Mouse (Mus musculus) limb, embryonic 13.5 days (tissue): Measurements from ENCODE around the gene Klf13. TPM values are rescaled to one million over a fixed set of nuclear protein-coding genes. Genes with fewer than 3 reads are reported as not detected.

Source experiments
- ATAC-seq: fragments of 200-750 bp; cut with Nextera tagmentation; 2 replicates; pipeline ENCODE4 v1.8.0; 2017; ENCODE audit warnings: low read depth, moderate number of reproducible peaks, moderate TSS enrichment; ENCODE audit not compliant: low FRiP score
- H3K27ac ChIP-seq: fragments of 300-500 bp; sonication (generic); 2 replicates; pipeline ENCODE4 v1.5.1; 2015; ENCODE audit warnings: inconsistent platforms, mild to moderate bottlenecking, moderate library complexity
- H3K27me3 ChIP-seq: fragments of 300-500 bp; sonication (generic); 2 replicates; pipeline ENCODE4 v1.6.1; 2015; ENCODE audit warnings: mild to moderate bottlenecking, inconsistent platforms
- H3K36me3 ChIP-seq: fragments of 300-500 bp; sonication (generic); 2 replicates; pipeline ENCODE4 v1.6.1; 2015; ENCODE audit warnings: inconsistent platforms, mild to moderate bottlenecking, moderate library complexity
- H3K4me1 ChIP-seq: fragments of 300-500 bp; sonication (generic); 2 replicates; pipeline ENCODE4 v1.6.1; 2015; ENCODE audit warnings: inconsistent platforms
- H3K4me2 ChIP-seq: fragments of 300-500 bp; sonication (generic); replicated peaks from 2 replicates; pipeline ENCODE4 v1.6.1; 2015; ENCODE audit warnings: inconsistent platforms, mild to moderate bottlenecking, moderate library complexity
- H3K4me3 ChIP-seq: fragments of 300-500 bp; sonication (generic); 2 replicates; pipeline ENCODE4 v1.5.1; 2015; ENCODE audit warnings: moderate library complexity, mild to moderate bottlenecking, inconsistent platforms
- H3K9ac ChIP-seq: fragments of 300-500 bp; sonication (generic); 2 replicates; pipeline ENCODE4 v1.6.1; 2015; ENCODE audit warnings: mild to moderate bottlenecking, inconsistent platforms
- H3K9me3 ChIP-seq: fragments of 300-500 bp; sonication (generic); 2 replicates; pipeline ENCODE4 v1.6.1; 2016; ENCODE audit warnings: inconsistent platforms
- WGBS: fragments of 180-500 bp; shearing (Covaris S2); methylation state at CpG from one replicate; pipeline ENCODE4 v1.1.7; 2015; 5-methylcytosine and 5-hydroxymethylcytosine counted together
- polyA plus RNA-seq: library from polyadenylated mRNA; unstranded; fragments of >200 nt; fragmentation: Nextera tagmentation; extraction: Ambion mirVana; gene quantifications from 2 replicates; pipeline ENCODE4 v1.2.1, GENCODE M21; 2015

Gene Klf13
- polyA plus RNA-seq, 1 experiment from 2014 or later: 20.9 TPM

DNA sequence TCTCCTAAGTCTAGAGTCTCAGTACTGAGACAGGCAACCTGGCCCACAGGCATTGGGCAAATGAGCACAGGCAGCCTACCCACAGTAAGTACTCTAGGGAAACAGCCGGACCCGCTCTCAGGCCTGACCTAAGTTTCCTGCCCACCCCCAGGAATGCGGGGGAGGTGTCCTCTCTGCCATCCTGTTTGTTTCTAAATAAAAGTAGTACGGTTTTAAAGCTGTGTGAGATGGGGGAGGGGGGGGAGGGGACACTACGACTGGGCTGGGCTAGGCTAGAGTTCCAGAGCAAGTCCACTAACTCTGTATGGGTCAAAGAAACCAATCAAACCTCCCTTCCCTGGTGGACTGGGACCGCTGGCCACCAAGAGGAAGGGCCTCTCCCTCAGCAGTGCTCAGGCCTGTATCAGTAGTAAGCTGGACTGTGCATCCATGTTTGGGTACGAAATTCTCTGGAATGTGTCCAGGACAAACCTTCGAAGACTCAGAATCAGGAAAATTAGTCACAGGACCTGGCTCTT, 51.6 kb downstream of the Klf13 start:
- no peak overlapping the region for H3K4me2 ChIP-seq
- H3K9ac ChIP-seq: no peak overlapping the region
- WGBS: 59% methylated on average over 8 of the region's 8 CpGs
- peaks cover 11% of the 10 kb centered on the region for H3K36me3 ChIP-seq
- no peak overlapping the region for H3K4me3 ChIP-seq
- no peaks in the 10 kb centered on the region for H3K27me3 ChIP-seq
- H3K4me1 ChIP-seq: 0 out of 2 replicates have a peak, but pooled peaks cover 3% of the 10 kb centered on the region
- no peak overlapping the region for H3K27ac ChIP-seq
- no peaks in the 10 kb centered on the region for H3K9me3 ChIP-seq
- ATAC-seq: 0 out of 2 replicates have a peak, but pooled peaks have one; percentile 18

DNA sequence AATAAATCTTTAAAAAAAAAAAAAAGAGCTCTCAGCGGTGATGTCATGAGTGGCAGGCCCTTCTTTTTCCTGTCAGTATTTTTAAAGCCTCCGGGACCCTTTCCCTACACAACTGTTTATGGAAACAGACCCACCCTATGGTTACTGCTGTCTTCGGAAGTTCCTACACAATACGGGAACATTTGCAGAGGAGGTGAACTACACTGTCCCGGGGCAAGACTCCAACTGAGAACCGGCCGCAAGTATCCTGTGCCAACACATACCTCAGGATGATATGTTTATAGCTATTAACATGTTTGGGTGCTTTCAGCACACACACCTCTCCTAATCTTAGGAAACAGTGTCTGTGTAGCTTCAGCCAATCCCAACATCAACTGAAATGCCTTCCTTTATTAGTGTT, 53.7 kb downstream of the Klf13 start:
- Histone ChIP-seq H3K27me3 (no peaks in the 10 kb centered on the region), H3K4me2 (no peak overlapping the region), H3K9ac (no peak overlapping the region), H3K27ac (no peak overlapping the region), H3K4me3 (no peak overlapping the region), H3K36me3 (peaks cover 2% of the 10 kb centered on the region; the same call in 1 of the 2 replicates), H3K9me3 (no peaks in the 10 kb centered on the region), H3K4me1 (0 out of 2 replicates have a peak, but pooled peaks cover 3% of the 10 kb centered on the region)
- 86% methylated on average over 7 of the region's 7 CpGs for WGBS
- no peak for ATAC-seq

DNA sequence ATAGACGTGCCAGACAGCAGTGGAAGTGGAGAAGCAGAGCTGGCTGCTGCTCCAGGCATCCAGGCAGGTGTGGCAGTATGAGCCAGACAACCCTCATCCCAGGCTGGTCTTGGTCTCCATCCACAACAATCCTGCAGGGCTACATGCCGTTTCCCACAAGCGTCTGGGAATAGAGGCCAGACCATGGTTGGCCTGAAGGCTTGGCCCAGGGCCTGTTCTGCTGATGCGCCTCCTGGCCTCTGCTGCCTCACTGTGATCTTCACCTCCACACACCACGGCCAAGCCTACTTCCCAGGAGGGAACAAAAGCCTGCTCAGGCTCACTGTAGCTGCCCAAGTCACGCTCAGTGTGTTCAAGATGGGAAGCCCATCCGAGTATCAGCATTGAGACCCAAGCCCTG, 56.0 kb downstream of the Klf13 start:
- no peak for ATAC-seq
- 80% methylated on average over 7 of the region's 7 CpGs for WGBS
- H3K36me3 ChIP-seq: no peaks in the 10 kb centered on the region
- H3K9me3 ChIP-seq: no peaks in the 10 kb centered on the region
- H3K4me1 ChIP-seq: no peaks in the 10 kb centered on the region
- H3K27ac ChIP-seq: no peak overlapping the region
- no peaks in the 10 kb centered on the region for H3K27me3 ChIP-seq
- H3K4me2 ChIP-seq: no peak overlapping the region
- H3K4me3 ChIP-seq: no peak overlapping the region
- no peak overlapping the region for H3K9ac ChIP-seq

DNA sequence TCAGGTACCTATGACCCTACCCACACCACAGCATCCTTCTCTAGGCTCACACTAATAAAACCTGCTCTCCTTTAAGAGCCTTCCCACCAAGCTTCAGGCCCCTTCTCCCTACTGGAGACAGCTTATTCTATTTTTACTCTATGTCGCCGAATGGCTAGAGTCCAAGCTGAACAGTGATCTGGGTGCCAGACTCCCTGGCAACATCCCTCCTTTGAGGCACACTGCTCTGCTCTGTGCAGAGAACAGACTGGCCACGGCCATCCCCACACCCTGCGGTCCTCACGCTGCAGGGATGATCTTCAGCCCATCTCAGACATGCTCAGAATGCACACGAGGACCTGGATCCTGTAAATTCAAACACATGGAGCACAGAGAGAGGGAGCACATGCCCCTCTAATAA, 59.1 kb downstream of the Klf13 start:
- Histone ChIP-seq H3K9ac (no peak overlapping the region), H3K4me2 (no peak overlapping the region), H3K36me3 (no peaks in the 10 kb centered on the region), H3K4me1 (peaks cover 11% of the 10 kb centered on the region), H3K9me3 (no peaks in the 10 kb centered on the region), H3K27ac (no peak overlapping the region), H3K4me3 (no peak overlapping the region), H3K27me3 (no peaks in the 10 kb centered on the region)
- ATAC-seq: no peak
- 78% methylated on average over 6 of the region's 6 CpGs for WGBS

DNA sequence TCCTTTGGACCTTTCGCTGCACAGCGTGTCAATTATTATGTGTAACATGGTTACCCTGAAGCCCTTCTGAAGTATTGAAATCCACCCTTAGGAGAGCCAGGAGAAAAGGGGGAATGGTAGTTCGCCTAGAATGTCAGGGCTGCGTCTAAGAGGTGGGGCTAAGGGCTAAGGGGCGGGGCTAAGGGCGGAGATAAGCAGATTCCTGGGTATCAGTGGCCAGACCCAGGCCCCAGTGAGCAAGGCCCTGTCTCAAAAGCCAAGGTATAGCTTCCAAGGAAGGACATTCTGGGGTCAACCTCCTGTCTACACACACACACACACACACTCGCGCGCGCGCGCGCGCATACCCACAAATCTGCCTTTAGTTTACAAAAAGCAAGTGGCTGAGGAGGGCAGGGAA, 61.1 kb downstream of the Klf13 start:
- no peak overlapping the region for H3K4me3 ChIP-seq
- no peak for ATAC-seq
- no peak overlapping the region for H3K9ac ChIP-seq
- H3K27ac ChIP-seq: no peak overlapping the region
- no peaks in the 10 kb centered on the region for H3K27me3 ChIP-seq
- WGBS: 32% methylated on average over 14 of the region's 14 CpGs
- peaks cover 15% of the 10 kb centered on the region for H3K4me1 ChIP-seq
- H3K4me2 ChIP-seq: no peak overlapping the region
- H3K36me3 ChIP-seq: no peaks in the 10 kb centered on the region
- no peaks in the 10 kb centered on the region for H3K9me3 ChIP-seq

DNA sequence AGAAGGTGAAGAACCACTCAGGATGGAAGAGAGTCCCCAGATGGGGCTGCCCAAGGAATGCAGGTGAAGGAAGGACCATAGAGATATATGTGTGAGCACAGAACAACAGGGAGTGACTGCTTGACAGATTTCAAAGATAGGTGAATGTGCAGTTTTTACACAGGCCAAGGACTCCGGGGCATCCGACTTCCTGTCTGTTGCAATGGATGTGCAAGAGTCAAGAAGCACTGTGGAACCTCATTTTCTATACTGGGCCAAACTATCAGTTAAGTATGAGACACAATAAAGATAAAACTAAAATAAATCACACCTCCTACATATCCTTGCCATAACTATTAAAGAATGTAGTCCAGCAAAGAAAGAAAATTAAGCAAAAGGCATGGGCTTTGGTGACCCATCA, 62.1 kb downstream of the Klf13 start:
- ATAC-seq: no peak
- H3K4me2 ChIP-seq: no peak overlapping the region
- H3K4me3 ChIP-seq: no peak overlapping the region
- peaks cover 15% of the 10 kb centered on the region for H3K4me1 ChIP-seq
- H3K9ac ChIP-seq: no peak overlapping the region
- H3K9me3 ChIP-seq: no peaks in the 10 kb centered on the region
- 79% methylated on average over 2 of the region's 2 CpGs for WGBS
- H3K27ac ChIP-seq: no peak overlapping the region
- no peaks in the 10 kb centered on the region for H3K36me3 ChIP-seq
- H3K27me3 ChIP-seq: no peaks in the 10 kb centered on the region

DNA sequence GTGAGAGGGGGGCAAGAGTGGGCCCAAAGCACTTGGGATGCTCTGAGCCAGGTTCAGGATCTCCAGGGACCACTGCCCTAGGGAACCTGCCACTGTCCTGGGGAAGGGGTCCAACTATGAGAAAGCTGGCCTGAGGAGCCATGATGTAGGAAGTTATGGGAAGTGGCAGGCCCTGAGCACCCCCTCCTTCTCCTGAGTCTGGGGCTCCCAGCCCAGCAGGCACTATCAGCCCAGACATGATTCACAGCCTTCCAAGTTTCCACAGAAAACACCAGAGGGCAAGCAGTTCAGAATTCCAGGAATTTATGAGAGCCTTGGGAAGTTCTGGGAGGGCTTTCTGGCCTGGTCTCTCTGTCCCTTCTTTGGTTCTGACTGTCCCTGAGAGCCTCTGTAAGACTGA, 63.0 kb downstream of the Klf13 start:
- Histone ChIP-seq H3K27me3 (no peaks in the 10 kb centered on the region), H3K9me3 (no peaks in the 10 kb centered on the region), H3K4me1 (peaks cover 15% of the 10 kb centered on the region), H3K4me2 (no peak overlapping the region), H3K27ac (no peak overlapping the region), H3K4me3 (no peak overlapping the region), H3K36me3 (no peaks in the 10 kb centered on the region), H3K9ac (no peak overlapping the region)
- ATAC-seq: 0 out of 2 replicates have a peak, but pooled peaks have one; percentile 57

DNA sequence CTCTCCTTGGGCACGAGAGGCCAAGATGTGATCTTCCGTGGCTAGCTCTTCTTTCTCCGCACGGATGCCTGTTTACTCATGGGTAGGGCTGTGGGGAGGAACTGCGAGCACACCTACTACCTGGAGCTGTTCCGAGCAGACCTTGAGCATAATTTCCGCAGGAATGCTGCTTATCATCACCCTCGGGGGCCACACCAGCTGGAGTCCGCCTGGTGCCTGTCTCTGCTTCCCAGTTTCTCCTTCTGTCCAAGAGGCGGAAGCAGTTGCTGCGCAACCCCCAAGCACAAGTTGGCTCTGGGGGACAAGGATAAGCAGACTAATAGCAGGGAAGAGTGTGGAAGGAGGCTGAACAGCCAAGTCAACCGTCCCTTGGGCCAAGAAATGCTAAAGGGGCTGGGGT, 64.8 kb downstream of the Klf13 start:
- no peak for ATAC-seq
- Histone ChIP-seq H3K4me2 (no peak overlapping the region), H3K9ac (no peak overlapping the region), H3K9me3 (no peaks in the 10 kb centered on the region), H3K27ac (no peak overlapping the region), H3K4me1 (peaks cover 15% of the 10 kb centered on the region), H3K4me3 (no peak overlapping the region), H3K27me3 (no peaks in the 10 kb centered on the region), H3K36me3 (no peaks in the 10 kb centered on the region)
- 62% methylated on average over 12 of the region's 12 CpGs for WGBS

DNA sequence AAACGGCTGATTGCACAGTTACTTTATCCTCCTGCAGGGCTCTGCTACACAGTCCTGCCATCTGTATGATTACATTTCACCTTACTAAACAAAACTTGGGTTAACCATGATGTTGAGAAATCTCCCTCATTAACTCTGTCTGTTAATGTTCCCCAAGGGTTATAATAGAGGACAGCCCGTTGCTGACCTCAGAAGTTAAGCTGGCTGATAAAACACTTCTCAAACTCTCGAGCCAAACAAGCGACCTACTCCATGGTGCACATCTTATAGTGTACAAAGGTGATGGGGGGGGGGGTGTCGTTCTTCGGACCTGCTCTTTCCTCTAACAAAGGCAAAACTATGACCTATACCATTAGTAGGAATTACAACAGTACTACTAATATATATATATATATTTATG, 67.0 kb downstream of the Klf13 start:
- H3K9ac ChIP-seq: no peak overlapping the region
- ATAC-seq: no peak
- H3K27ac ChIP-seq: no peak overlapping the region
- H3K36me3 ChIP-seq: no peaks in the 10 kb centered on the region
- H3K27me3 ChIP-seq: no peaks in the 10 kb centered on the region
- H3K4me3 ChIP-seq: no peak overlapping the region
- peaks cover 15% of the 10 kb centered on the region for H3K4me1 ChIP-seq
- H3K4me2 ChIP-seq: no peak overlapping the region
- no peaks in the 10 kb centered on the region for H3K9me3 ChIP-seq
- 81% methylated on average over 6 of the region's 6 CpGs for WGBS

DNA sequence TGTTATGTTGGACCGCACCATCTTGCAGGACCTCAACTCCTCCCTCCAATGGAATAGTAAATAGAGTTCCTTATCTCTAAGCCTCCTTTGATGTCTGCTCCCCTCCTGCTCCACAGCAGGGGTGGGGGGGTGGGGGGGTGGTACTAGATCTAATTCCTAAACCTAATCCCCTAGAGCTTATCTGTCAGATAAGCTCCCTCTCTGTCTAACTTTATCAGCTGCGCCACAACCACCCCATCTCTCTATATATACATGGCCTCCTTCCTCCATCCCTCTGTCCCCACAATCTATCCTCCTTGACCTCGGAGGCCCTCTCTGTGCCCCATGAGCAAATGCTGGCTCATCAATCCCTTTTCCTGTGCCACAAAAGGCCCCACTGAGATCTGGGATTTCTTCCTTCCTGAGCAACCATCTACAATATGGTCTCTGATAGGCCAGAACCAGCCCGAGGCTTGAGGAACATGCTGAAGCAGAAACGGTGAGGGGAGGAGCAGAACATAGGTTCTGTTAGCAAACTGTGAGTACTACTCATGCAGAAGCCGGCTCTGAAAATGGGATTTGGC, 70.3 kb downstream of the Klf13 start:
- ATAC-seq: no peak
- Histone ChIP-seq H3K4me2 (no peak overlapping the region), H3K9me3 (no peaks in the 10 kb centered on the region), H3K27ac (no peak overlapping the region), H3K4me3 (no peak overlapping the region), H3K9ac (no peak overlapping the region), H3K4me1 (no peaks in the 10 kb centered on the region), H3K27me3 (no peaks in the 10 kb centered on the region), H3K36me3 (no peaks in the 10 kb centered on the region)
- 63% methylated on average over 6 of the region's 6 CpGs for WGBS

DNA sequence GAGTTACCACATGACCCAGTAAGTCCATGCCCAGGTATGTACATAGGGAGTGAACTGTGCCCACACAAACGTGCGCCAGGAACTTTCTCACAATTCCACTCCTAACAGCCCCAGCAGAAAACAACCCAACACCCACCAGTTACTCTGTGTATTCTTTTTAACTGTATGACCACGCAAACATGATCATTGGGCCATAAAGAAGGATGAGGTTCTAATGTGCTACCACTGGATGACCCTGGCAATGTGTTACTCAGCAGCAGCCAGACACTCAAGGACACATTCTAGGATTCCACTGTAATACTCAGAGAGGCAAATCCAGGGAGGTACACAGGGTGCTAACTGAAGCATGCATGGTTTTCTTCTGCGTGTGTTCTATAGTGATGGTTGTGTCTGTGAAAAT, 72.8 kb downstream of the Klf13 start:
- no peaks in the 10 kb centered on the region for H3K36me3 ChIP-seq
- H3K4me3 ChIP-seq: no peak overlapping the region
- H3K9me3 ChIP-seq: no peaks in the 10 kb centered on the region
- H3K9ac ChIP-seq: no peak overlapping the region
- H3K4me2 ChIP-seq: no peak overlapping the region
- no peak for ATAC-seq
- WGBS: 84% methylated on average over 4 of the region's 4 CpGs
- H3K27me3 ChIP-seq: no peaks in the 10 kb centered on the region
- no peaks in the 10 kb centered on the region for H3K4me1 ChIP-seq
- H3K27ac ChIP-seq: no peak overlapping the region

DNA sequence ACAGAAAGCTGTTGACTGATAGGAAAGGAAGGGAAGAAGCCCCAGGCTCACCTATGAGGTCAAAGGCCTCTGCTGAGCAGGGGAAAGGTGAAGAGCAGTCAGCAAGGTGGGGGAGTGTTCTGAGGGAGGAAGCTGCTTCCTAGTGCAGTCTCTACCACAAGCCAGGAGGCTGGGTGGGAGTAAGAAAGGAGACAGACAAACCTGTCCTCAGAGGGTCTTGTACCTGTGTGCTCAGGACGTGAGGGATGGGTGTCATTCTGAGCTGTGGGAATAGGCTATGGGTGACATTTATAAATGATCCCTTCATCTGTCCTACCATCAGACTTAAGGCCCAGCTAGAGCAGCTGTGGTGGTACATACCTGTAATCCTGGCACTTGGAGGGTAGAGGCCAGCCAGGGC, 75.7 kb downstream of the Klf13 start:
- Histone ChIP-seq H3K4me1 (peaks cover 9% of the 10 kb centered on the region; the same call in 1 of the 2 replicates), H3K4me2 (no peak overlapping the region), H3K9me3 (no peaks in the 10 kb centered on the region), H3K27me3 (no peaks in the 10 kb centered on the region), H3K27ac (no peak overlapping the region), H3K36me3 (no peaks in the 10 kb centered on the region), H3K4me3 (no peak overlapping the region), H3K9ac (no peak overlapping the region)
- ATAC-seq: no peak
- WGBS: 39% methylated on average over 1 of the region's 1 CpGs

DNA sequence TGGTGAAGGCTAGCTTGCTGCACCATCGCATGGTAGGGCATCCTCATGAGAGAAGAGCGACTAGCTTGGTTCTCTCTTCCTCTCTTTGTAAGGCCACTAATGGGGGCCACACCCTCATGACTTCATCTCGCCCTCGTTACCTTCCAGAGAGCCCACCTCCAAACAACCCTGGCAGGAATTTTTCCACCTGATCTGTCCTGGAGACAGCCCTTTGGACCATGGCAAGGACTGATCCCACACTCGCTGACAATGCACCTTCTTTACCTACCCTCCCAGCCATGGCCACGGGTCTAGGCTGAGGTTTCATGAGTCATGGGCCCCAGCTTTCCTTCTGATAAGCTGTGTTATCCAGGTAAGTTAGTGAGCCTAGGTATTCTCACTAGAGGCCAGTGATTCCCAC, 77.6 kb downstream of the Klf13 start:
- no peak overlapping the region for H3K4me2 ChIP-seq
- peaks cover 11% of the 10 kb centered on the region; the same call in 1 of the 2 replicates for H3K4me1 ChIP-seq
- no peaks in the 10 kb centered on the region for H3K27me3 ChIP-seq
- H3K27ac ChIP-seq: no peak overlapping the region
- WGBS: 91% methylated on average over 6 of the region's 6 CpGs
- no peak overlapping the region for H3K4me3 ChIP-seq
- no peaks in the 10 kb centered on the region for H3K9me3 ChIP-seq
- no peak for ATAC-seq
- H3K9ac ChIP-seq: no peak overlapping the region
- no peaks in the 10 kb centered on the region for H3K36me3 ChIP-seq
